Mouse (Mus musculus): ENCODE measurements around the gene Dcaf11.
A peak's percentile ranks its signal among the peaks of the same experiment; 100 is the strongest.

The Dcaf11 gene

GRCm38 (mm10) chr14:55555788-55556187 lies 4.0 kb upstream of the Dcaf11 start:
- DNase-seq (ENCODE audit: low read depth, low spot score), result no peak

- peak; percentile 94 for DNase-seq (ENCODE audit: low read depth, low spot score)
Observed at GRCm38 (mm10) chr14:55557003-55557402, 2.8 kb upstream of the Dcaf11 start.

DNA sequence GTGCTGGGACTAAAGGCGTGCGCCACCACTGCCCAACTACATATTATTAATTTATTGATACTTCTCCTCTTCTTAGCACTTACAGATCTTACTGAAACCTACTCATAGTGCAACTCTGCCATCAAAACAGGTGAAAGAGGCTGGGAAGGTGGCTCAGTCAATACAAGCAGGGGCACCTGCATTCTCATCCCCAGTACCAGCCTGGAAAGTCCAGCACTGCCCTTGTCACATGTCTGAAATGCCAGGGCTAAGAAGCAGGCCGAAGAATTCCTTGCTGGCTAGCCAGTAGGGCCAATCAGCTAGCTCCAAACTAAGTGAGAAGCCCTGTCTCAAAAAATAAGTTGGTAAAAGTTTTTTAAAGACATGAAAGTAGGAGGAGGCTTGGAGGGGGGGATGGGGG lies 2.2 kb upstream of the Dcaf11 start:
- DNase-seq (ENCODE audit: low read depth, low spot score), result peak; percentile 59

GRCm38 (mm10) chr14:55558740-55559448 lies 912 bp upstream of the Dcaf11 start:
- peak; percentile 52 for DNase-seq (ENCODE audit: low read depth, low spot score)

- peak; percentile 100 for DNase-seq (ENCODE audit: low read depth, low spot score)
Observed at GRCm38 (mm10) chr14:55560202-55561073, 632 bp downstream of the Dcaf11 start, which contains the start of gene A730061H03Rik. A730061H03Rik (minus strand) TSS chr14:55560406.

DNA sequence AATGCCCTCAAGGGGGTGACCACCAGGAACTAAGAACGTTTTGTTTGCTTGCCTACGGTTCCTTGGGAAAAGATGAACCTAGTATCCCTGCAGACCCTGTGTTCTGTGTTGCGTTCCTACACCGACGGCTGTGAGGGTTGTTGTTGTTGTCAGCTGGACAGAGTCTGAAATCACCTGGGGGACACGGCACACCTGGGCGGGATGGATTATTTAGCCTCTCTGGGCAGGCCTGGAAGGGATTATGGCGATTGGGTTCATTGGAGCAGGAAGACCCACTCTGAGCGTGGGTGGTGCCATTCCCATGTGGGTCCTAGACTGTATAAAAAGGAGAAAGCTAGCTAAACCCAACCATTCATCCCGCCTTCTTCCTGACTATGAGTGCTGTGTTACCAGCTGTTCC lies 2.1 kb downstream of the Dcaf11 start:
- no peak for DNase-seq (ENCODE audit: low read depth, low spot score)

- no peak for DNase-seq (ENCODE audit: low read depth, low spot score)
Observed at GRCm38 (mm10) chr14:55563249-55563648, 3.4 kb downstream of the Dcaf11 start.

- no peak for DNase-seq (ENCODE audit: low read depth, low spot score)
Observed at GRCm38 (mm10) chr14:55565748-55566147, 5.9 kb downstream of the Dcaf11 start.

- no peak for DNase-seq (ENCODE audit: low read depth, low spot score)
Observed at GRCm38 (mm10) chr14:55567496-55567895, 7.7 kb downstream of the Dcaf11 start.

DNA sequence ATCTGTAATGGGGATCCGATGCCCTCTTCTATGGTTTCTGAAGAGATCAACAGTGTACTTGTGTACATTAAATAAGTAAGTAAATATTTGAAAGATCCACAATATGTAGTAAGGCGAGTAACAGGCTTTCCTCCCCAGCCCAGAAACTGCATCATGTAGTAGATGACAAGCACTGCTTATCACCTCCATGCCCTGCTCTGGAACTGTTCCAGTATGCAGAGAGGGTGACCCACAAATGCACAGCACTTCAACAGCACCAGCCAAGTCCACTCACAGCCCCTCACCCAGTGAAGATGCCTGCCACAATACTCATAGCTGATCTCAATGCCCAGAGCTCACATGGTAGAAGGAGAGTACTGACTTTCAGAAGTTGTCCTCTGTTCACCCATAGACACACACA lies 10.8 kb downstream of the Dcaf11 start:
- DNase-seq (ENCODE audit: low read depth, low spot score), result no peak

DNA sequence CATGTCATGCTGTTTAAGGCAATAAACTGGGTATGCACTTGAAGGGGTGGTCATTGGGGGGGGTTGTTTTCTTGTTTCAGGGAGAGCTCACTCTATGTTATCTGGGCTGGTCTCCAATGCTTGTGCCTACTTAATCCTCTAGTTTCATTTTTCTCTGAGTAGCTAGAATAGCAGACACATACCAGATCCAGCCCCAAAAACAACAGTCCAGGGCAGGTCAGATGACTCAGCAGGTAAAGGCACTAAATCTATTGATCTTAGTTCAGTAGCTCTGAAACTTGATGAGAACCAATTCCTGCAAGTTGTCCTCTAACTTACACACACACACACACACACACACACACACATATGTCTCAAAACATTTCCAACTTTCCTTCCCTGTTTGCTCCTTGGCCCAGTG lies 12.0 kb downstream of the Dcaf11 start:
- no peak for DNase-seq (ENCODE audit: low read depth, low spot score)

- no peak for DNase-seq (ENCODE audit: low read depth, low spot score)
Observed at GRCm38 (mm10) chr14:55575302-55575701, 15.5 kb downstream of the Dcaf11 start, which contains the start of gene Fitm1. Fitm1 (plus strand) TSS chr14:55575617.

- DNase-seq (ENCODE audit: low read depth, low spot score), result no peak
Observed at GRCm38 (mm10) chr14:55575711-55576110, 15.9 kb downstream of the Dcaf11 start.

- DNase-seq (ENCODE audit: low read depth, low spot score), result no peak
Observed at GRCm38 (mm10) chr14:55576376-55576775, 16.6 kb downstream of the Dcaf11 start.

DNA sequence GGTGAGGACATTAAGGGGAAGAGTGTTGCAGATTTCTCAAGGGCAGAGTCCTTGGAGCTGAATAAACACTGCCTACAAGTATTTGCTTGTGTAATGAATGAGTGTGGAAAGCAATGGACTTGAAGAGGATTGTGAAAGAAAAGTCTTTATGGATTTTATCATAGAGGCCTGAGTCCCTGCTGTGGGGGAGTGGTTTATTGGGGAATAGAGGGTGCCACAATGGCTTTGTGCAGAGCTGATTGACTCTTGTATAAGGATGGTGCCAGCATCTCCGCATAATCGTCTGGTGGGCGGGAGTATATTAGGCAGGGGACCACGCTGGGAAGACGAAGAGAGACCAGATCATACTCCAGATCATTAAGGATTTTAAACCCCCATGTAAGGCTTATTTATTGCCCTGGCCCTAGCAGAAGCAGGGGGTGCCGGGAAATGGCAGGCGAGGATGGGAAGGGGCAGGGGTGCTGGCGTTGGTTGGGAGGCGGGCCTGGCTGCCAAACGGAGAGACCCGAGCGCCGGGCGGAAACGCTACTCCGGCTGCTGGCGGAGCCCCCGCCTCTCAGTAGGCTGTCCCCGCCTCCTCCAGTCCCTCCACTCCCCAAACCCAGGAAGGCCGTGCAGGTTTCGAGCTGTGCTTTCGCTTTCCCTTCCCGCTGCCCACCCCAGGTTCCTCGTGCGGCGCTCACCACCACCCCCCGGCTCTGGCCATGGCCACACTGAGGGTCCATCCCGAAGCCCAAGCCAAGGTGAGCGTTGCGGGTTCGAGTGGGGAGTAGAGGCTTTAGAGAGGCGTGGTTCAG lies 18.3 kb downstream of the Dcaf11 start, which contains the start of gene Psme1:
Gene Psme1 (plus strand): TSS at position 253 of the 797 bp plus-strand sequence.
- peak; percentile 92 for DNase-seq (ENCODE audit: low read depth, low spot score)

- DNase-seq (ENCODE audit: low read depth, low spot score), result peak; percentile 82
Observed at GRCm38 (mm10) chr14:55578668-55579269, 19.0 kb downstream of the Dcaf11 start.

GRCm38 (mm10) chr14:55579511-55580496 lies 20.0 kb downstream of the Dcaf11 start:
- DNase-seq (ENCODE audit: low read depth, low spot score), result no peak

DNA sequence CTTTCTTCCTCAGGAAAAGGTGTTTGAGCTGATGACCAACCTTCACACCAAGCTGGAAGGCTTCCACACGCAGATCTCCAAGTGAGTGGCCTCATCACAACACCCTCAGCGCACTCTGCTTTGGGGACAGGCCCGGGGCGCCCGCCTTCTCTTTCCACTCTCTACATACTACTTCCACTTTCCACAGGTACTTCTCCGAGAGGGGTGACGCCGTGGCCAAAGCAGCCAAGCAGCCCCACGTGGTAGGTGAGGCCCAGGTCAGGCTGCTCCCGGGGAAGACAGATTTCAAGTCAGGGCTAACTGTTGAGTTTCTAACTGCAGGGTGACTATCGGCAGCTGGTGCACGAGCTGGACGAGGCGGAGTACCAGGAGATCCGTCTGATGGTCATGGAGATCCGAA lies 20.9 kb downstream of the Dcaf11 start:
- no peak for DNase-seq (ENCODE audit: low read depth, low spot score)

- peak; percentile 47 for DNase-seq (ENCODE audit: low read depth, low spot score)
Observed at GRCm38 (mm10) chr14:55581981-55582681, 22.3 kb downstream of the Dcaf11 start.
